Mouse (Mus musculus): ENCODE measurements around the gene Tex9.

Tex9 gene

GRCm38 (mm10) chr9:72459703-72460102 is 32.3 kb downstream of the Tex9 start:
- no peak for TF ChIP-seq GATA4 (IDR thresholded peaks at IDR 0.05; ENCODE audit: insufficient replicate concordance, low read length)

- no peak for TF ChIP-seq GATA4 (IDR thresholded peaks at IDR 0.05; ENCODE audit: insufficient replicate concordance, low read length)
Observed at GRCm38 (mm10) chr9:72458233-72458632, 33.8 kb downstream of the Tex9 start.

GRCm38 (mm10) chr9:72456374-72456773 is 35.6 kb downstream of the Tex9 start:
- TF ChIP-seq GATA4 (IDR thresholded peaks at IDR 0.05; ENCODE audit: insufficient replicate concordance, low read length) = no peak

GRCm38 (mm10) chr9:72451111-72451510 is 40.9 kb downstream of the Tex9 start:
- no peak for TF ChIP-seq GATA4 (IDR thresholded peaks at IDR 0.05; ENCODE audit: insufficient replicate concordance, low read length)

- no peak for TF ChIP-seq GATA4 (IDR thresholded peaks at IDR 0.05; ENCODE audit: insufficient replicate concordance, low read length)
Observed at GRCm38 (mm10) chr9:72450363-72450762, 41.6 kb downstream of the Tex9 start.

GRCm38 (mm10) chr9:72449841-72450240 is 42.2 kb downstream of the Tex9 start:
- no peak for TF ChIP-seq GATA4 (IDR thresholded peaks at IDR 0.05; ENCODE audit: insufficient replicate concordance, low read length)

GRCm38 (mm10) chr9:72449367-72449766 is 42.6 kb downstream of the Tex9 start:
- peak; percentile 29; the same call in 1 of the 2 replicates for TF ChIP-seq GATA4 (IDR thresholded peaks at IDR 0.05; ENCODE audit: insufficient replicate concordance, low read length)

- TF ChIP-seq GATA4 (IDR thresholded peaks at IDR 0.05; ENCODE audit: insufficient replicate concordance, low read length) = no peak
Observed at GRCm38 (mm10) chr9:72448026-72448425, 44.0 kb downstream of the Tex9 start.

GRCm38 (mm10) chr9:72441927-72442715 is 49.9 kb downstream of the Tex9 start:
- TF ChIP-seq GATA4 (IDR thresholded peaks at IDR 0.05; ENCODE audit: insufficient replicate concordance, low read length) = no peak

GRCm38 (mm10) chr9:72440948-72441926 is 50.8 kb downstream of the Tex9 start:
- no peak for TF ChIP-seq GATA4 (IDR thresholded peaks at IDR 0.05; ENCODE audit: insufficient replicate concordance, low read length)

GRCm38 (mm10) chr9:72440358-72440757 is 51.7 kb downstream of the Tex9 start:
- no peak for TF ChIP-seq GATA4 (IDR thresholded peaks at IDR 0.05; ENCODE audit: insufficient replicate concordance, low read length)

GRCm38 (mm10) chr9:72438749-72439148 is 53.3 kb downstream of the Tex9 start:
- TF ChIP-seq GATA4 (IDR thresholded peaks at IDR 0.05; ENCODE audit: insufficient replicate concordance, low read length) = no peak

- TF ChIP-seq GATA4 (IDR thresholded peaks at IDR 0.05; ENCODE audit: insufficient replicate concordance, low read length) = no peak
Observed at GRCm38 (mm10) chr9:72437822-72438701, 54.0 kb downstream of the Tex9 start, which contains the start of gene Mns1. TSS of gene Mns1 (plus strand) at chr9:72438011.

- no peak for TF ChIP-seq GATA4 (IDR thresholded peaks at IDR 0.05; ENCODE audit: insufficient replicate concordance, low read length)
Observed at GRCm38 (mm10) chr9:72434876-72435275, 57.1 kb downstream of the Tex9 start.

- TF ChIP-seq GATA4 (IDR thresholded peaks at IDR 0.05; ENCODE audit: insufficient replicate concordance, low read length) = no peak
Observed at GRCm38 (mm10) chr9:72427861-72428260, 64.2 kb downstream of the Tex9 start.
